Mouse (Mus musculus): ENCODE data around the gene Zscan18. TPM values are rescaled to one million over a fixed set of nuclear protein-coding genes. Genes with fewer than 3 reads are reported as not detected.

The Zscan18 gene
- total RNA-seq, 2 experiments from 2014 or later = not detected

DNA sequence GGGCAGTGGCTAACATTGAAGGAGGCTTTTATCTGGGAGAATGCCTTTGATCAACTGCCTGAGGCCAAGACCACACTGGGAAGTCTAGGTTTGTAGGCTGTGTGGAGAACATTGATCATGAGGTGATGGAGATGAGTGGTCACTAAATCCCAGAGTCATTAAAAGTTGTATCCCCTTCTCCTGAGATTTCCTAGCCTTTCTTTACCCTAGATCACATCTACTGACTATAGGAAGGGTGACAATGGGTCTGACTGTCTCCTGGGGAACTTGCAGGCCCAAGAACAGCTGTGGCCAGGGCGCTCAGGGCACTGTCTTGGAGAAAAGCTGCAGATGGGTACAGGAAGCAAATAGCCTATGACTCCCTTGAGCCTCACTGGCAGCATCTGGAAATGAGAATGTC, 68.5 kb downstream of the Zscan18 start, which contains the start of gene Vmn2r56:
TSS of gene Vmn2r56 (minus strand) at position 101 of the 400 bp plus-strand sequence.
- ATAC-seq (replicated peaks; ENCODE audit: low FRiP score, poor library complexity, severe bottlenecking) = no peak

Other genes with a start within 250 kb of the Zscan18 start
- not detected in 2 replicates for gene Vmn2r53, start 194.8 kb downstream of the Zscan18 start, total RNA-seq (2015; ENCODE audit: low replicate concordance)
- gene Vmn2r53, start 194.8 kb downstream of the Zscan18 start, total RNA-seq (2017; ENCODE audit: low replicate concordance) = 0.09 and 0.28 TPM in 2 replicates
- not detected in 2 replicates for gene Vmn2r54, start 163.3 kb downstream of the Zscan18 start, total RNA-seq (2015; ENCODE audit: low replicate concordance)
- not detected in 2 replicates for gene Vmn2r54, start 163.3 kb downstream of the Zscan18 start, total RNA-seq (2017; ENCODE audit: low replicate concordance)
- not detected in 2 replicates for gene Vmn2r55, start 118.6 kb downstream of the Zscan18 start, total RNA-seq (2015; ENCODE audit: low replicate concordance)
- not detected in 2 replicates for gene Vmn2r55, start 118.6 kb downstream of the Zscan18 start, total RNA-seq (2017; ENCODE audit: low replicate concordance)
- not detected in 2 replicates for gene Vmn2r56, start 68.6 kb downstream of the Zscan18 start, total RNA-seq (2015; ENCODE audit: low replicate concordance)
- gene Vmn2r56, start 68.6 kb downstream of the Zscan18 start, total RNA-seq (2017; ENCODE audit: low replicate concordance) = not detected in 2 replicates
- gene Zfp329, start 15.2 kb upstream of the Zscan18 start, total RNA-seq (2015; ENCODE audit: low replicate concordance) = 3.3 and 6.1 TPM in 2 replicates
- 1.4 and 3.1 TPM in 2 replicates for gene Zfp329, start 15.2 kb upstream of the Zscan18 start, total RNA-seq (2017; ENCODE audit: low replicate concordance)
- 5.8 and 6.1 TPM in 2 replicates for gene Zfp110, start 31.1 kb upstream of the Zscan18 start, total RNA-seq (2015; ENCODE audit: low replicate concordance)
- gene Zfp110, start 31.1 kb upstream of the Zscan18 start, total RNA-seq (2017; ENCODE audit: low replicate concordance) = 6.4 and 11.2 TPM in 2 replicates
- gene Zfp128, start 77.5 kb upstream of the Zscan18 start, total RNA-seq (2015; ENCODE audit: low replicate concordance) = 0.38 and 0.63 TPM in 2 replicates
- gene Zfp128, start 77.5 kb upstream of the Zscan18 start, total RNA-seq (2017; ENCODE audit: low replicate concordance) = 0.28 and 0.68 TPM in 2 replicates
- 5.4 and 6.9 TPM in 2 replicates for gene Zscan22, start 94.2 kb upstream of the Zscan18 start, total RNA-seq (2015; ENCODE audit: low replicate concordance)
- 1.0 and 1.1 TPM in 2 replicates for gene Zscan22, start 94.2 kb upstream of the Zscan18 start, total RNA-seq (2017; ENCODE audit: low replicate concordance)
- gene Rps5, start 118.7 kb upstream of the Zscan18 start, total RNA-seq (2015; ENCODE audit: low replicate concordance) = 474 and 662 TPM in 2 replicates
- 156 and 203 TPM in 2 replicates for gene Rps5, start 118.7 kb upstream of the Zscan18 start, total RNA-seq (2017; ENCODE audit: low replicate concordance)
- not detected in 2 replicates for gene Rnf225, start 123.8 kb upstream of the Zscan18 start, total RNA-seq (2015; ENCODE audit: low replicate concordance)
- gene Rnf225, start 123.8 kb upstream of the Zscan18 start, total RNA-seq (2017; ENCODE audit: low replicate concordance) = not detected in 2 replicates
- 2.1 and 2.3 TPM in 2 replicates for gene Zfp324, start 162.2 kb upstream of the Zscan18 start, total RNA-seq (2015; ENCODE audit: low replicate concordance)
- gene Zfp324, start 162.2 kb upstream of the Zscan18 start, total RNA-seq (2017; ENCODE audit: low replicate concordance) = 2.1 and 2.5 TPM in 2 replicates
- 1.3 TPM in 1 of 2 replicates, not detected in the other for gene Zfp446, start 174.2 kb upstream of the Zscan18 start, total RNA-seq (2015; ENCODE audit: low replicate concordance)
- gene Zfp446, start 174.2 kb upstream of the Zscan18 start, total RNA-seq (2017; ENCODE audit: low replicate concordance) = 0.51 and 1.3 TPM in 2 replicates
- gene Slc27a5, start 194.6 kb upstream of the Zscan18 start, total RNA-seq (2015; ENCODE audit: low replicate concordance) = not detected in 2 replicates
- not detected in 2 replicates for gene Slc27a5, start 194.6 kb upstream of the Zscan18 start, total RNA-seq (2017; ENCODE audit: low replicate concordance)
- 209 and 235 TPM in 2 replicates for gene Trim28, start 195.5 kb upstream of the Zscan18 start, total RNA-seq (2015; ENCODE audit: low replicate concordance)
- gene Trim28, start 195.5 kb upstream of the Zscan18 start, total RNA-seq (2017; ENCODE audit: low replicate concordance) = 226 and 257 TPM in 2 replicates
- gene Zbtb45, start 206.4 kb upstream of the Zscan18 start, total RNA-seq (2015; ENCODE audit: low replicate concordance) = 2.7 and 8.2 TPM in 2 replicates
- gene Zbtb45, start 206.4 kb upstream of the Zscan18 start, total RNA-seq (2017; ENCODE audit: low replicate concordance) = 21.2 and 23.4 TPM in 2 replicates
- gene Chmp2a, start 231.2 kb upstream of the Zscan18 start, total RNA-seq (2015; ENCODE audit: low replicate concordance) = 97.4 and 99.3 TPM in 2 replicates
- 144 and 170 TPM in 2 replicates for gene Chmp2a, start 231.2 kb upstream of the Zscan18 start, total RNA-seq (2017; ENCODE audit: low replicate concordance)
- gene Ube2m, start 234.6 kb upstream of the Zscan18 start, total RNA-seq (2015; ENCODE audit: low replicate concordance) = 45.0 and 92.0 TPM in 2 replicates
- 32.8 and 112 TPM in 2 replicates for gene Ube2m, start 234.6 kb upstream of the Zscan18 start, total RNA-seq (2017; ENCODE audit: low replicate concordance)